Mouse (Mus musculus) leukemia stem cell, adult 10-12 weeks (primary cell): Measurements from ENCODE around the gene Olfr137. TPM values are rescaled to one million over a fixed set of nuclear protein-coding genes. Genes with fewer than 3 reads are reported as not detected.

ENCODE experiments used
- polyA plus RNA-seq: library from polyadenylated mRNA; stranded (reverse); fragments of >175 nt; gene quantifications from 2 replicates; pipeline ENCODE4 v1.2.3, GENCODE M21; 2012; ENCODE audit warnings: low replicate concordance

The Olfr137 gene
- polyA plus RNA-seq, result not detected in 2 replicates

DNA sequence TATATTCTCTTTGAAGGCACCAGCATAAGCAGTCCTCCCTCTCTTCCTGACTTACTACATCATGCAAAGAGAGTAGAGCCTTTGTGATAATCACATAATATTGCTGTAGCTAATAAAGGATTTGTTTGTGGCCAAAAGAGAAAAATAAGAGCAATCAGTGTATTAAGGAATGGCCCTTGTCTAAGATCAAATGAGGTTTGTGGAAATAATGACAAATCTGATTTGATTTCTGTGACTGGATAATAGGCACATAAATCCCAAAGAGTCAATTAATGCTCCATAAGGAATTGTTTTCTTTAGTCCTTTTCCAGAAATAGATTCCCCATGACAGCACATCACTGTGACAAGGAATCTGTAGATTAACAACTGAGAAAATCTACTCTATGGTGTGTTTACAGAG is at the start of gene Olfr137:
Gene Olfr137 (minus strand): TSS at position 101 of the 400 bp plus-strand sequence.

DNA sequence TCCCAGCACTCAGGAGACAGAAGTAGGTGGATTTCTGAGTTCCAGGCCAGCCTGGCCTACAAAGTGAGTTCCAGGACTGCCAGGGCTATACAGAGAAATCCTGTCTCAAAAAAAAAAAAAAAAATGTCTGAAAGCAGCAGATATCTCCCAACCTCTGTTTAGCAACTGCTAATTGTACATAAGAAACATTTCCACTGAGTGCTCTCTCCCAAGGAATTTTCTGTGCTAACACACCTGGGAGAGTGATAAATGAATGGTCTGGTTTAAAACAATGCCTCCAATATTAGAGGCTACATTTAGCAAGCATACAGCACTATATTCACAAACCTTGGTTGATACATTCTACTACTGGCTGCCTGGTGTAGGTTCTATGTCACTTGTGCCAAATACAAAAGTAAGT is 22.2 kb upstream of the Olfr137 start, which contains the start of gene Olfr136:
Gene Olfr136 (plus strand): TSS at position 301 of the 400 bp plus-strand sequence.

DNA sequence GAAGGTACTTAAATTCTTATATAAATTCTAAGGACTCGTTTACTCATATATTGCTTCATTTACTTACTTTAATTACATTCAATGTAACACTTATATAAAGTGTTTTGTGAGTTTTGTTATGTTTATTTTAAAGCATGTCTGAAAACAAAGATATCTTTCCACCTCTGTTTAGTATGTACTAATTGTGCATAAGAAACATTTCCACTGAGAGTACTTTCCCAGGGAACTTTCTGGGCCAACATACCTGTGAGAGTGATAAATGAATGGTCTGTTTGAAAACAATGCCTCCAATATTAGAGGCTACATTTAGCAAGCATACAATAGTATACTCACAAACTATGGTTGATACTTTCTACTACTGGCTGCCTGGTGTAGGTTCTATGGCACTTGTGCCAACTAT is 46.6 kb downstream of the Olfr137 start, which contains the start of gene Olfr138:
Gene Olfr138 (plus strand): TSS at position 301 of the 400 bp plus-strand sequence.

Other genes with a start within 250 kb of the Olfr137 start
- gene Olfr129, start 247.5 kb downstream of the Olfr137 start, polyA plus RNA-seq, result not detected in 2 replicates
- gene Olfr130, start 243.6 kb downstream of the Olfr137 start, polyA plus RNA-seq, result not detected in 2 replicates
- gene Olfr131, start 218.9 kb downstream of the Olfr137 start, polyA plus RNA-seq, result not detected in 2 replicates
- gene Olfr132, start 173.0 kb downstream of the Olfr137 start, polyA plus RNA-seq, result not detected in 2 replicates
- not detected in 2 replicates for gene Olfr133, start 162.3 kb downstream of the Olfr137 start, polyA plus RNA-seq
- not detected in 2 replicates for gene Olfr134, start 136.2 kb downstream of the Olfr137 start, polyA plus RNA-seq
- not detected in 2 replicates for gene Olfr135, start 103.2 kb downstream of the Olfr137 start, polyA plus RNA-seq
- gene Olfr138, start 46.5 kb downstream of the Olfr137 start, polyA plus RNA-seq, result not detected in 2 replicates
- not detected in 2 replicates for gene Olfr136, start 22.3 kb upstream of the Olfr137 start, polyA plus RNA-seq
- not detected in 2 replicates for gene Esp36, start 112.6 kb upstream of the Olfr137 start, polyA plus RNA-seq
- gene Esp34, start 246.6 kb upstream of the Olfr137 start, polyA plus RNA-seq, result not detected in 2 replicates